Mouse (Mus musculus) kidney, adult 10 weeks (tissue): ENCODE results near the gene Lrp11. TPM values are rescaled to one million over a fixed set of nuclear protein-coding genes. Genes with fewer than 3 reads are reported as not detected.

Experiments
- polyA plus RNA-seq: library from polyadenylated mRNA; stranded (reverse); fragments of 350-450 nt; fragmentation: Illumina TruSeq; extraction: RNeasy Lipid Tissue Mini Kit (QIAGEN cat#74804); gene quantifications from one replicate; pipeline ENCODE4 v1.2.3, GENCODE M21; 2014; ENCODE audit warnings: low read depth, low replicate concordance

Gene Lrp11
- 14.5 TPM for polyA plus RNA-seq

GRCm38 (mm10) chr10:7589592-7590233 lies at the start of gene Lrp11:
Gene Lrp11, plus strand, starts transcription at chr10:7589800.

GRCm38 (mm10) chr10:7667342-7667802 lies 77.8 kb downstream of the Lrp11 start, which contains the start of gene Nup43:
Gene Nup43, plus strand, starts transcription at chr10:7667503.

Other genes starting within 250 kb of the Lrp11 start
- gene Ulbp1, start 116.2 kb upstream of the Lrp11 start, polyA plus RNA-seq: 0.53 TPM
- 14.7 TPM for gene Nup43, start 77.7 kb downstream of the Lrp11 start, polyA plus RNA-seq
- gene Pcmt1, start 91.3 kb downstream of the Lrp11 start, polyA plus RNA-seq: 87.1 TPM
- gene Lats1, start 91.4 kb downstream of the Lrp11 start, polyA plus RNA-seq: 45.8 TPM
- gene Katna1, start 136.2 kb downstream of the Lrp11 start, polyA plus RNA-seq: 36.9 TPM
- gene Ginm1, start 203.0 kb downstream of the Lrp11 start, polyA plus RNA-seq: 425 TPM
- gene Ppil4, start 203.1 kb downstream of the Lrp11 start, polyA plus RNA-seq: 42.8 TPM
- gene Zc3h12d, start 242.7 kb downstream of the Lrp11 start, polyA plus RNA-seq: 1.2 TPM